Mouse (Mus musculus) limb, embryonic 15.5 days (tissue): ENCODE data around the gene Mtch1. TPM values are rescaled to one million over a fixed set of nuclear protein-coding genes. Genes with fewer than 3 reads are reported as not detected.
"Not testable (repeated sequence)": the region's sequence is repeated elsewhere in the genome, so short reads cannot be mapped to it uniquely, and the experiment has no call there.

Source experiments
- ATAC-seq: fragments of 200-750 bp; cut with Nextera tagmentation; 2 replicates; pipeline ENCODE4 v1.8.0; 2017; ENCODE audit warnings: low read depth, moderate TSS enrichment; ENCODE audit not compliant: insufficient number of reproducible peaks, low FRiP score, low TSS enrichment
- H3K27ac ChIP-seq: fragments of 300-500 bp; sonication (generic); 2 replicates; pipeline ENCODE4 v1.5.1; 2015; ENCODE audit warnings: moderate library complexity, mild to moderate bottlenecking, inconsistent platforms
- H3K27me3 ChIP-seq: fragments of 300-500 bp; sonication (generic); 2 replicates; pipeline ENCODE4 v1.6.1; 2015; ENCODE audit warnings: inconsistent platforms
- H3K36me3 ChIP-seq: fragments of 300-500 bp; sonication (generic); 2 replicates; pipeline ENCODE4 v1.6.1; 2015; ENCODE audit warnings: inconsistent platforms
- H3K4me1 ChIP-seq: fragments of 300-500 bp; sonication (generic); 2 replicates; pipeline ENCODE4 v1.6.1; 2015; ENCODE audit warnings: inconsistent platforms
- H3K4me2 ChIP-seq: fragments of 300-500 bp; sonication (generic); 2 replicates; pipeline ENCODE4 v1.6.1; 2015; ENCODE audit warnings: mild to moderate bottlenecking, inconsistent platforms
- H3K4me3 ChIP-seq: fragments of 300-500 bp; sonication (generic); 2 replicates; pipeline ENCODE4 v1.5.1; 2015; ENCODE audit warnings: mild to moderate bottlenecking, inconsistent platforms
- H3K9ac ChIP-seq: fragments of 300-500 bp; sonication (generic); 2 replicates; pipeline ENCODE4 v1.6.1; 2015; ENCODE audit warnings: inconsistent platforms
- H3K9me3 ChIP-seq: fragments of 300-500 bp; sonication (generic); 2 replicates; pipeline ENCODE4 v1.6.1; 2016; ENCODE audit warnings: inconsistent platforms
- WGBS: fragments of 180-500 bp; shearing (Covaris S2); methylation state at CpG from one replicate; pipeline ENCODE4 v1.1.7; 2015; 5-methylcytosine and 5-hydroxymethylcytosine counted together
- polyA plus RNA-seq: library from polyadenylated mRNA; unstranded; fragments of >200 nt; fragmentation: Nextera tagmentation; extraction: Ambion mirVana; gene quantifications from 2 replicates; pipeline ENCODE4 v1.2.1, GENCODE M21; 2015

Mtch1 gene
- polyA plus RNA-seq, 1 experiment from 2014 or later = 334 TPM

GRCm38 (mm10) chr17:29358928-29359327 is 11.2 kb upstream of the Mtch1 start:
- 69% methylated on average over 3 of the region's 3 CpGs for WGBS
- H3K4me3 ChIP-seq = no peak overlapping the region
- no peak overlapping the region for H3K4me2 ChIP-seq
- peaks cover 26% of the 10 kb centered on the region for H3K4me1 ChIP-seq
- no peak overlapping the region for H3K27ac ChIP-seq
- H3K9me3 ChIP-seq = no peaks in the 10 kb centered on the region
- H3K27me3 ChIP-seq = no peaks in the 10 kb centered on the region
- ATAC-seq = no peak
- H3K9ac ChIP-seq = no peak overlapping the region
- H3K36me3 ChIP-seq = no peaks in the 10 kb centered on the region

GRCm38 (mm10) chr17:29356882-29357281 is 9.1 kb upstream of the Mtch1 start:
- peaks cover 26% of the 10 kb centered on the region for H3K4me1 ChIP-seq
- H3K27me3 ChIP-seq = no peaks in the 10 kb centered on the region
- peak overlapping the region; percentile 20 for H3K4me3 ChIP-seq
- 13% methylated on average over 9 of the region's 9 CpGs for WGBS
- no peaks in the 10 kb centered on the region for H3K36me3 ChIP-seq
- no peak overlapping the region for H3K9ac ChIP-seq
- H3K9me3 ChIP-seq = no peaks in the 10 kb centered on the region
- no peak for ATAC-seq
- peak overlapping the region; percentile 45 for H3K4me2 ChIP-seq
- peak overlapping the region; percentile 79 for H3K27ac ChIP-seq

GRCm38 (mm10) chr17:29356479-29356856 is 8.7 kb upstream of the Mtch1 start:
- peak overlapping the region; percentile 79 for H3K27ac ChIP-seq
- 3% methylated on average over 9 of the region's 11 CpGs for WGBS
- no peaks in the 10 kb centered on the region for H3K27me3 ChIP-seq
- ATAC-seq = peak; percentile 85
- H3K4me1 ChIP-seq = peaks cover 26% of the 10 kb centered on the region
- H3K9me3 ChIP-seq = no peaks in the 10 kb centered on the region
- H3K36me3 ChIP-seq = no peaks in the 10 kb centered on the region
- H3K4me2 ChIP-seq = peak overlapping the region; percentile 45
- H3K4me3 ChIP-seq = peak overlapping the region; percentile 20
- H3K9ac ChIP-seq = no peak overlapping the region

- no peaks in the 10 kb centered on the region for H3K9me3 ChIP-seq
- ATAC-seq = peak; percentile 53
- H3K36me3 ChIP-seq = no peaks in the 10 kb centered on the region
- peak overlapping the region; percentile 20 for H3K4me3 ChIP-seq
- no peaks in the 10 kb centered on the region for H3K27me3 ChIP-seq
- peaks cover 26% of the 10 kb centered on the region for H3K4me1 ChIP-seq
- peak overlapping the region; percentile 79 for H3K27ac ChIP-seq
- H3K4me2 ChIP-seq = peak overlapping the region; percentile 45
- WGBS = 16% methylated on average over 17 of the region's 17 CpGs
- H3K9ac ChIP-seq = no peak overlapping the region
Observed at GRCm38 (mm10) chr17:29355841-29356478, 8.2 kb upstream of the Mtch1 start.

- Histone ChIP-seq H3K27me3 (no peaks in the 10 kb centered on the region), H3K4me2 (no peak overlapping the region), H3K4me3 (no peak overlapping the region), H3K9me3 (no peaks in the 10 kb centered on the region), H3K4me1 (peaks cover 22% of the 10 kb centered on the region), H3K27ac (peak overlapping the region; percentile 79), H3K9ac (no peak overlapping the region), H3K36me3 (no peaks in the 10 kb centered on the region)
- WGBS = 42% methylated on average over 5 of the region's 5 CpGs
- 0 out of 2 replicates have a peak, but pooled peaks have one; percentile 15 for ATAC-seq
Observed at GRCm38 (mm10) chr17:29355461-29355840, 7.7 kb upstream of the Mtch1 start.

- H3K27ac ChIP-seq, H3K9me3 ChIP-seq, H3K36me3 ChIP-seq, H3K4me3 ChIP-seq, H3K9ac ChIP-seq, H3K27me3 ChIP-seq, H3K4me2 ChIP-seq, ATAC-seq: not testable (repeated sequence)
- 82% methylated on average over 5 of the region's 5 CpGs for WGBS
- peaks cover 26% of the 10 kb centered on the region for H3K4me1 ChIP-seq
Observed at GRCm38 (mm10) chr17:29351056-29351455, 3.3 kb upstream of the Mtch1 start.

- WGBS = 76% methylated on average over 2 of the region's 2 CpGs
- Histone ChIP-seq H3K4me1 (peaks cover 25% of the 10 kb centered on the region), H3K27ac (no peak overlapping the region), H3K9ac (no peak overlapping the region), H3K4me2 (no peak overlapping the region), H3K9me3 (no peaks in the 10 kb centered on the region), H3K36me3 (peaks cover 10% of the 10 kb centered on the region; the same call in 1 of the 2 replicates), H3K27me3 (no peaks in the 10 kb centered on the region), H3K4me3 (no peak overlapping the region)
- ATAC-seq = no peak
Observed at GRCm38 (mm10) chr17:29348996-29349395, 1.3 kb upstream of the Mtch1 start.

- Histone ChIP-seq H3K4me1 (peaks cover 37% of the 10 kb centered on the region), H3K27me3 (no peaks in the 10 kb centered on the region), H3K4me2 (peak overlapping the region; percentile 69), H3K27ac (peak overlapping the region; percentile 90), H3K9me3 (no peaks in the 10 kb centered on the region), H3K36me3 (peaks cover 24% of the 10 kb centered on the region), H3K9ac (peak overlapping the region; percentile 90), H3K4me3 (peak overlapping the region; percentile 96)
- no peak for ATAC-seq
- 0% methylated on average over 42 of the region's 45 CpGs for WGBS
Observed at GRCm38 (mm10) chr17:29347126-29347644, 549 bp downstream of the Mtch1 start.

GRCm38 (mm10) chr17:29346496-29347125 is 1.1 kb downstream of the Mtch1 start:
- H3K4me3 ChIP-seq = peak overlapping the region; percentile 96
- peaks cover 24% of the 10 kb centered on the region for H3K36me3 ChIP-seq
- H3K9ac ChIP-seq = peak overlapping the region; percentile 90
- H3K9me3 ChIP-seq = no peaks in the 10 kb centered on the region
- peak overlapping the region; percentile 90 for H3K27ac ChIP-seq
- no peaks in the 10 kb centered on the region for H3K27me3 ChIP-seq
- 4% methylated on average over 11 of the region's 11 CpGs for WGBS
- H3K4me1 ChIP-seq = peaks cover 43% of the 10 kb centered on the region
- peak overlapping the region; percentile 69 for H3K4me2 ChIP-seq
- no peak for ATAC-seq

- WGBS = 87% methylated on average over 12 of the region's 12 CpGs
- no peaks in the 10 kb centered on the region for H3K9me3 ChIP-seq
- H3K27me3 ChIP-seq = no peaks in the 10 kb centered on the region
- no peak overlapping the region for H3K4me2 ChIP-seq
- H3K27ac ChIP-seq = no peak overlapping the region; the same call in 1 of the 2 replicates
- H3K9ac ChIP-seq = no peak overlapping the region
- H3K36me3 ChIP-seq = peaks cover 29% of the 10 kb centered on the region
- H3K4me3 ChIP-seq = no peak overlapping the region
- no peak for ATAC-seq
- peaks cover 56% of the 10 kb centered on the region for H3K4me1 ChIP-seq
Observed at GRCm38 (mm10) chr17:29345272-29345671, 2.5 kb downstream of the Mtch1 start.

GRCm38 (mm10) chr17:29343241-29343640 is 4.5 kb downstream of the Mtch1 start:
- H3K36me3 ChIP-seq = peaks cover 50% of the 10 kb centered on the region
- peaks cover 71% of the 10 kb centered on the region for H3K4me1 ChIP-seq
- H3K27ac ChIP-seq = peak overlapping the region; percentile 86; the same call in 1 of the 2 replicates
- H3K9ac ChIP-seq = no peak overlapping the region
- WGBS = 86% methylated on average over 5 of the region's 5 CpGs
- H3K27me3 ChIP-seq = no peaks in the 10 kb centered on the region
- H3K4me3 ChIP-seq = no peak overlapping the region
- no peaks in the 10 kb centered on the region for H3K9me3 ChIP-seq
- ATAC-seq = no peak
- no peak overlapping the region for H3K4me2 ChIP-seq
